Mouse (Mus musculus) forebrain, embryonic 11.5 days (tissue): ENCODE measurements around the gene Prdm2. TPM values are rescaled to one million over a fixed set of nuclear protein-coding genes. Genes with fewer than 3 reads are reported as not detected.

ENCODE experiments used
- ATAC-seq: fragments of 200-750 bp; cut with Nextera tagmentation; replicated peaks from 2 replicates; pipeline ENCODE4 v1.8.0; 2017; ENCODE audit warnings: moderate TSS enrichment; ENCODE audit not compliant: low FRiP score
- DNase-seq: peaks from one replicate; pipeline ENCODE4 v3.0.0-alpha.2; 2017; ENCODE audit warnings: low spot score
- H3K27ac ChIP-seq: fragments of 300-500 bp; sonication (generic); 2 replicates; pipeline ENCODE4 v1.5.1; 2014; ENCODE audit warnings: low read depth, low read length
- H3K27me3 ChIP-seq: fragments of 300-500 bp; sonication (generic); 2 replicates; pipeline ENCODE4 v1.6.1; 2014; ENCODE audit warnings: mild to moderate bottlenecking, low read length, mixed read lengths; ENCODE audit not compliant: control insufficient read depth, insufficient read depth
- H3K36me3 ChIP-seq: fragments of 300-500 bp; sonication (generic); 2 replicates; pipeline ENCODE4 v1.6.1; 2014; ENCODE audit warnings: mild to moderate bottlenecking, low read length, moderate library complexity, mixed read lengths; ENCODE audit not compliant: control insufficient read depth, insufficient read depth
- H3K4me1 ChIP-seq: fragments of 300-500 bp; sonication (generic); replicated peaks from 2 replicates; pipeline ENCODE4 v1.6.1; 2014; ENCODE audit warnings: low read length, mixed read lengths; ENCODE audit not compliant: control insufficient read depth, insufficient read depth
- H3K4me2 ChIP-seq: fragments of 300-500 bp; sonication (generic); 2 replicates; pipeline ENCODE4 v1.6.1; 2014; ENCODE audit warnings: low read depth, mild to moderate bottlenecking, low read length, moderate library complexity, mixed read lengths; ENCODE audit not compliant: severe bottlenecking
- H3K4me3 ChIP-seq: fragments of 300-500 bp; sonication (generic); 2 replicates; pipeline ENCODE4 v1.5.1; 2014; ENCODE audit warnings: low read depth, low read length
- H3K9ac ChIP-seq: fragments of 300-500 bp; sonication (generic); 2 replicates; pipeline ENCODE4 v1.6.1; 2014; ENCODE audit warnings: low read length
- H3K9me3 ChIP-seq: fragments of 300-500 bp; sonication (generic); 2 replicates; pipeline ENCODE4 v1.6.1; 2016; ENCODE audit warnings: low read length, mixed read lengths; ENCODE audit not compliant: control insufficient read depth
- WGBS: fragments of 180-500 bp; shearing (Covaris S2); extraction: QIAGEN DNeasy Blood & Tissue Kit; methylation state at CpG from one replicate; pipeline ENCODE4 v1.1.7; 2014; 5-methylcytosine and 5-hydroxymethylcytosine counted together
- polyA plus RNA-seq: library from polyadenylated mRNA; unstranded; fragments of >200 nt; fragmentation: Nextera tagmentation; extraction: Ambion mirVana; gene quantifications from 2 replicates; pipeline ENCODE4 v1.2.1, GENCODE M21; 2014

The Prdm2 gene
- polyA plus RNA-seq, 1 experiment from 2014 or later = 17.8 TPM

DNA sequence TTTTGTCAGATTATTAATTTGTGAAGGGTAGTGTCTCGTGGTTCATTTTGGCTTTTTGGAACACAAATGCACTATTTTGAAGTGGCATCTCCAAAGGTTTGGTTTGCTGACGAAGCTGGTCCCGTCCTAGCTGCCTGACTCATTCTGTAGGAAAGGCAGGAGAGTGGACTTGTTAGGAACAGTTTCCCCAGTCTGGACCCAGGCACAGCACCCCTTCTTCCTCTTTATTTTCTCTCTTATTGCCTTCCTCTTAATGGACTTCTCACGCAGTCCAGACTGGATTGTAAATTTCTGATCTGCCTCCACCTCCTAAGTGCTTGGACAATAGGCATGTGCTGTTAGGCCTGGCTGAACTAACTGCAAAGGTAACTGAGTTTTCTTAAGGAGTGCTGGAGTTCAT is 57.8 kb downstream of the Prdm2 start:
- H3K4me3 ChIP-seq = no peak overlapping the region
- ATAC-seq (no peak), DNase-seq (no peak)
- no peak overlapping the region for H3K4me2 ChIP-seq
- WGBS = 86% methylated on average over 4 of the region's 4 CpGs
- no peaks in the 10 kb centered on the region for H3K9me3 ChIP-seq
- H3K27ac ChIP-seq = no peak overlapping the region
- no peaks in the 10 kb centered on the region for H3K27me3 ChIP-seq
- H3K4me1 ChIP-seq = peaks cover 2% of the 10 kb centered on the region; the same call in 1 of the 2 replicates
- no peak overlapping the region for H3K9ac ChIP-seq
- H3K36me3 ChIP-seq = no peaks in the 10 kb centered on the region

DNA sequence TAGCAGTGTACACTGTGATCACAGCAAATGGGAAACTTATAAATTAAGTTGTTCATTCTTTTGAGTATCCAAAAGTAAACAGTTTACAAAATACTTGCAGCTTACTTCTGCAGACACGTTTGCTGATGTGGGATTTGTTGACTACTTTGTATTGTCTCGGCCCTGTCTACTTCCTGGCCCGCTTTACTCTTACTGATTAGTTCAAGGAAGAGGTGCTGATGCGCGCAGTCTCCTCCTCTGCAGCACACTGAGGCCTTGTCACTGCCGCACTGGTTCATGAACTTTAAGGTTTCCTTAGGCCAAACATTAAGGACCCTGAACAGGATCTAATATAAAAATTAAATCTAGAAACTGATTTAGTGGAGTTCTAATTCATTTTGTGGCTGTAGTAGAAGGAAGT is 58.2 kb downstream of the Prdm2 start:
- Histone ChIP-seq H3K4me1 (peaks cover 2% of the 10 kb centered on the region; the same call in 1 of the 2 replicates), H3K9ac (no peak overlapping the region), H3K27ac (no peak overlapping the region), H3K9me3 (no peaks in the 10 kb centered on the region), H3K4me3 (no peak overlapping the region), H3K36me3 (no peaks in the 10 kb centered on the region), H3K27me3 (no peaks in the 10 kb centered on the region), H3K4me2 (no peak overlapping the region)
- DNase-seq = no peak
- no peak for ATAC-seq
- 89% methylated on average over 6 of the region's 6 CpGs for WGBS

DNA sequence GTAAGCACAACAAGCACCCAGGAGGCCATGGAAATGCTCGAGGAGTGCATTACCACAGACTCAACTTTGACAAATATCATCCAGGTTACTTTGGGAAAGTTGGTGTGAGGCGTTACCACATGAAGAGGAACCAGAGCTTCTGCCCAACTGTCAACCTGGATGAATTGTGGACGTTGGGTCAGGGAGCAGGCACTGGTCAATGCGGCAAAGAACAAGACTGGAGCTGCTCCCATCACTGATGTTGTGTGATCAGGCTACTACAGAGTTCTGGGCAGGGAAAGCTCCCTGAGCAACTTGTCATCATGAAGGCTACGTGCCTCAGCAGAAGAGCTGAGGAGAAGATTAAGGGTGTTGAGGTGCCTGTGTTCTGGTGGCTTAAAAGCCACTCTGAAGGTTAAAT is 60.2 kb downstream of the Prdm2 start:
- ATAC-seq (no peak), DNase-seq (no peak)
- no peaks in the 10 kb centered on the region for H3K9me3 ChIP-seq
- no peaks in the 10 kb centered on the region; the same call in 1 of the 2 replicates for H3K4me1 ChIP-seq
- H3K36me3 ChIP-seq = no peaks in the 10 kb centered on the region
- no peak overlapping the region for H3K9ac ChIP-seq
- no peaks in the 10 kb centered on the region for H3K27me3 ChIP-seq
- 93% methylated on average over 5 of the region's 5 CpGs for WGBS
- no peak overlapping the region for H3K4me3 ChIP-seq
- H3K27ac ChIP-seq = no peak overlapping the region
- no peak overlapping the region for H3K4me2 ChIP-seq

DNA sequence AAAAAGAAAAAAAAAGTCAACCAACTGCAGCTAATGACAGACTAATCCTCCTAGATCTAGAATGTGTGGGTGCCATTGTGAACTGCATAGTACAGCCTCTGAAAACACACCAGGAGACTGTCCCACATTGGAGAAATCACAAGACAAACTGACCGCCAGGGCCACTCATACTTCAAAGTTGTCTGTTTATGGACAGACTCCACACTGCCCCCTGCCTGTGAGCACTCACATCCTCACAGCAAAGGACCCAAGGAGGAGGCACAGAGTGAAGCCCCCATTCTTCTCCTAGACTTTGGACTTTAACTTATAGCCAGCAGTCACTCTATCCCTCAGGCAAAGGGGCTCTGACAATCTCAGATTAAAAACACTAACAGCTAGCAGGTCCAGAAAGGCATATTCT is 61.5 kb downstream of the Prdm2 start:
- H3K27me3 ChIP-seq = no peaks in the 10 kb centered on the region
- ATAC-seq = no peak
- no peak overlapping the region for H3K4me3 ChIP-seq
- no peak overlapping the region for H3K9ac ChIP-seq
- no peaks in the 10 kb centered on the region for H3K9me3 ChIP-seq
- H3K4me1 ChIP-seq = 0 out of 2 replicates have a peak, but pooled peaks cover 2% of the 10 kb centered on the region
- no peak overlapping the region for H3K27ac ChIP-seq
- DNase-seq = no peak
- 72% methylated on average over 1 of the region's 1 CpGs for WGBS
- H3K4me2 ChIP-seq = no peak overlapping the region
- no peaks in the 10 kb centered on the region for H3K36me3 ChIP-seq

DNA sequence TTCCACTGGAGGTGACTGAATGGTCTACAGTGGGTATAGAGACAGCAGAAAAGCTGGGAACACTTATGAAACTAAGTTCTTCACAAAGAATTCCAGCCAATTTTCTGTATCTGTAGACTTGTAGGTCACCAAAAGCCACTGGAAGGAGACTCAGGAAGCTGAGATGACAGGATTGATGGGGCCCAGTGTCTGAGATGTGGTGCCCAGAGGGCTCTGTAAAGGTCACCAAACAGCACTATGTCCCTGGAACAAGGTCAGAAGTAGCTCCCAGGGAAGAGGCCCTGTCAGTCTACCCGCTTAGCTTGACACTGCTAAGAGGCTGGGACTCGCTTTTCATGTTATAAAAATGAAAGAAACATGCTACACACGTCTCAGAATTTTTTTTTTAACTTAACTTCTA is 65.1 kb downstream of the Prdm2 start:
- Histone ChIP-seq H3K27ac (no peak overlapping the region), H3K27me3 (no peaks in the 10 kb centered on the region), H3K9me3 (no peaks in the 10 kb centered on the region), H3K4me3 (no peak overlapping the region), H3K4me1 (0 out of 2 replicates have a peak, but pooled peaks cover 2% of the 10 kb centered on the region), H3K9ac (no peak overlapping the region), H3K4me2 (no peak overlapping the region), H3K36me3 (no peaks in the 10 kb centered on the region)
- no peak for ATAC-seq
- no peak for DNase-seq
- 93% methylated on average over 3 of the region's 3 CpGs for WGBS

DNA sequence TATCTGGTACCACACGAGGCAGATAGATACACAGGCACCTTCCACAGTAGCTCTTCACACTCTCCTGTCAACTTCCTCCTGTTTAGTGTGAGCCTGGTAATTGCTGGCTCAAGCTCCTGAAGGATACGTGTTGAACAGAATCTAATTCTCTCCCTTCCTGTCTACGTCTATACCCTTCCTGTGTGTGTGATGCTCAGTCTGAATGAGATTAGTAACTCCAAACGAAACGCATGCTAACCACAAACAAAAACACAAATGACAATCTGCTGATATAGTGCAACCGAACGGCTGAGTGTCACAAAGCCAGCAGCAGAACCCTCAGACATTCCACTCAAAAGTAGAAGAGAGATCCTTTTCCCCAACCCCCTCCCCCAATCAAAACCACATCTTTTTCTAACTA is 69.2 kb downstream of the Prdm2 start:
- no peak overlapping the region; the same call in 1 of the 2 replicates for H3K27ac ChIP-seq
- no peaks in the 10 kb centered on the region; the same call in 1 of the 2 replicates for H3K36me3 ChIP-seq
- H3K4me2 ChIP-seq = no peak overlapping the region
- H3K9ac ChIP-seq = no peak overlapping the region
- WGBS = 72% methylated on average over 7 of the region's 7 CpGs
- ATAC-seq (no peak), DNase-seq (peak; percentile 11)
- no peaks in the 10 kb centered on the region for H3K9me3 ChIP-seq
- H3K4me1 ChIP-seq = 0 out of 2 replicates have a peak, but pooled peaks cover 2% of the 10 kb centered on the region
- H3K4me3 ChIP-seq = no peak overlapping the region
- H3K27me3 ChIP-seq = no peaks in the 10 kb centered on the region

DNA sequence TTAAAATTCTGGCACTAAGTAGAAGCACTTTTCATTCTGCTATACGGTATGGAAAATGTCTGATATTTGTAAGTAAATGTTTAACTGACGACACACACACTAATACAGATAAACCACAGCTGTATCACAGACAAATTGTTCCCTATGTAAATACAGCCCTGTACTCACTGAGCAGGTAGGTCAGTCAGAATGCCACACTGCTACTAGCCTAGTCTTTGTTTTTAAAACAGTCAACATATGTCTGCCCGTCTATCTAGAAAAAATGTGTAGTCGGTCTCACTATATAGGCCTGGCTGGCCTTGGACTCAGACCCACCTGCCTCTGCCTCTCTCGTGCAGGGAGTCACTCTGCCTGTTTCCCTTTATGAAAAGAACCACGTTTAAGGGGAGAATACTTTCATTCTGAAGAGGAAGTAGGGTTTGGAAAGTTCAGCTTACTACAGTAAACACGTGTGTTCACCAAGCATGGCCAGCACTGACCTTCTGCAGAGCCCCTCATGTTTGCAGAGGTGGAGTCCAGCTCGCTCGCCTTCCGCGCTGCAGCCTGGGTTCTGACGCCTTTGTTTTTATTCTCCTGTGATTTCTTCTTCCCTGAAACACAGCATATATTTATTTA is 71.0 kb downstream of the Prdm2 start:
- peak; percentile 18 for DNase-seq
- no peak overlapping the region for H3K27ac ChIP-seq
- no peaks in the 10 kb centered on the region; the same call in 1 of the 2 replicates for H3K36me3 ChIP-seq
- H3K4me1 ChIP-seq = no peaks in the 10 kb centered on the region
- H3K27me3 ChIP-seq = no peaks in the 10 kb centered on the region
- no peak overlapping the region for H3K4me3 ChIP-seq
- WGBS = 94% methylated on average over 12 of the region's 12 CpGs
- H3K9ac ChIP-seq = no peak overlapping the region
- no peaks in the 10 kb centered on the region for H3K9me3 ChIP-seq
- no peak overlapping the region for H3K4me2 ChIP-seq
- ATAC-seq = no peak

DNA sequence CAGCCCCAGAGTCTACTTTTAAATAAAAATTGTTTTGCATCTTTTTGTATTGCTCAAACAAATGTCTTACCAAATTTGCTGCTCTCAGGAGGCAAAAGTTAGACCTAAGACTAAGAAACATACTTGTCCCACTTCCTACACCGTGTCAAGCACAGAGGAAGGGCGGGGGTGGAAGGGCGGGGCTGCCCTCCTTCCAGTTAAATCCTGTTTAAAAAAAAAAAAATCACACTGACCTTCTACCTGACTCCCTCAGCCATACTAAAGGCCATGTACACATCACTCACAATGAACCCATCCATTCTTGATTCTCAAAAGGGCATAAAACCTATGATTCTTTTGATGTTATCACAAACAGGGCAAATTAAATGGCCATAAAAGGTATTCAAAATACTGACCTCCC is 71.9 kb downstream of the Prdm2 start:
- no peaks in the 10 kb centered on the region for H3K27me3 ChIP-seq
- ATAC-seq (no peak), DNase-seq (no peak)
- H3K9me3 ChIP-seq = no peaks in the 10 kb centered on the region
- H3K9ac ChIP-seq = no peak overlapping the region
- no peak overlapping the region for H3K27ac ChIP-seq
- H3K4me2 ChIP-seq = no peak overlapping the region
- 97% methylated on average over 3 of the region's 3 CpGs for WGBS
- H3K4me1 ChIP-seq = no peaks in the 10 kb centered on the region
- no peaks in the 10 kb centered on the region; the same call in 1 of the 2 replicates for H3K36me3 ChIP-seq
- no peak overlapping the region for H3K4me3 ChIP-seq

DNA sequence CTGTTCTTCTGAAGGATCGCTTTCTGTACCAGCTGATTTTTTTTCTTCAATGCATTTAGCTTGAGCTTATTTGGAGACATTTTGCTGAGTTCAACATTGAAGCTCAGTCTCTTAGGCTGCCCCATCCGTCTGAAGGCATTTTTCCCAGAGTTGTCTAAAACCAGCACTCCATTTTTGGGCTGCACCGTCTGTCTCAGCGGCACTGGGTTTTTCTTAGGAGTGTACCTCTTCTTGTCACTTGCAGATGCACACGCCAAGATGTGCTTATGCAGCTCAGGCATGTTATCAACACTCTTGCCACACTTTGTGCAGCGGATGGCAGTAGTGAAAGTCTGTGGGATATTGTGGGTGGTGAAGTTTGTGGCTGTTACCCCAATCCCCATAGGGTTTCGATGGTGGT is 80.4 kb downstream of the Prdm2 start:
- Histone ChIP-seq H3K27ac (no peak overlapping the region), H3K4me1 (no peaks in the 10 kb centered on the region), H3K4me2 (no peak overlapping the region), H3K4me3 (no peak overlapping the region), H3K9me3 (no peaks in the 10 kb centered on the region), H3K9ac (no peak overlapping the region), H3K36me3 (peaks cover 19% of the 10 kb centered on the region), H3K27me3 (no peaks in the 10 kb centered on the region)
- WGBS = 95% methylated on average over 7 of the region's 7 CpGs
- ATAC-seq (no peak), DNase-seq (no peak)
